Mouse (Mus musculus) neural tube, embryonic 11.5 days (tissue): ENCODE data around the gene Nfatc2. TPM values are rescaled to one million over a fixed set of nuclear protein-coding genes. Genes with fewer than 3 reads are reported as not detected.

Experiments
- ATAC-seq: fragments of 200-750 bp; cut with Nextera tagmentation; 2 replicates; pipeline ENCODE4 v1.8.0; 2017; ENCODE audit warnings: moderate number of reproducible peaks, mild to moderate bottlenecking, moderate TSS enrichment, moderate library complexity; ENCODE audit not compliant: insufficient read depth, low FRiP score, low TSS enrichment
- DNase-seq: peaks from one replicate; pipeline ENCODE4 v3.0.0-alpha.2; 2015; ENCODE audit warnings: low spot score
- H3K27ac ChIP-seq: fragments of 300-500 bp; sonication (generic); 2 replicates; pipeline ENCODE4 v1.5.1; 2014; ENCODE audit warnings: low read depth, mild to moderate bottlenecking, low read length
- H3K27me3 ChIP-seq: fragments of 300-500 bp; sonication (generic); 2 replicates; pipeline ENCODE4 v1.6.1; 2014; ENCODE audit warnings: mild to moderate bottlenecking, low read length, mixed read lengths; ENCODE audit not compliant: control insufficient read depth, insufficient read depth
- H3K36me3 ChIP-seq: fragments of 300-500 bp; sonication (generic); 2 replicates; pipeline ENCODE4 v1.6.1; 2014; ENCODE audit warnings: mild to moderate bottlenecking, low read length, moderate library complexity, mixed read lengths; ENCODE audit not compliant: control insufficient read depth, insufficient read depth
- H3K4me1 ChIP-seq: fragments of 300-500 bp; sonication (generic); 2 replicates; pipeline ENCODE4 v1.6.1; 2014; ENCODE audit warnings: low read length, mixed read lengths; ENCODE audit not compliant: control insufficient read depth, insufficient read depth
- H3K4me2 ChIP-seq: fragments of 300-500 bp; sonication (generic); 2 replicates; pipeline ENCODE4 v1.6.1; 2014; ENCODE audit warnings: low read depth, mild to moderate bottlenecking, moderate library complexity
- H3K4me3 ChIP-seq: fragments of 300-500 bp; sonication (generic); 2 replicates; pipeline ENCODE4 v1.5.1; 2014; ENCODE audit warnings: low read depth, low read length
- H3K9ac ChIP-seq: fragments of 300-500 bp; sonication (generic); 2 replicates; pipeline ENCODE4 v1.6.1; 2014; ENCODE audit warnings: mild to moderate bottlenecking, low read length
- H3K9me3 ChIP-seq: fragments of 300-500 bp; sonication (generic); 2 replicates; pipeline ENCODE4 v1.6.1; 2016; ENCODE audit warnings: low read length; ENCODE audit not compliant: control insufficient read depth
- WGBS: fragments of 180-500 bp; shearing (Covaris S2); extraction: QIAGEN DNeasy Blood & Tissue Kit; methylation state at CpG from one replicate; pipeline ENCODE4 v1.1.7; 2014; 5-methylcytosine and 5-hydroxymethylcytosine counted together
- polyA plus RNA-seq: library from polyadenylated mRNA; unstranded; fragments of >200 nt; fragmentation: Nextera tagmentation; extraction: Ambion mirVana; gene quantifications from 2 replicates; pipeline ENCODE4 v1.2.1, GENCODE M21; 2014

Nfatc2 gene
- polyA plus RNA-seq, 1 experiment from 2014 or later, result 0.93 TPM

- 66% methylated on average over 9 of the region's 9 CpGs for WGBS
These were observed 135.4 kb downstream of the Nfatc2 start for GRCm38 (mm10) chr2:168466066-168466465.

GRCm38 (mm10) chr2:168465646-168466045 lies 135.8 kb downstream of the Nfatc2 start:
- Histone ChIP-seq H3K9ac (no peak overlapping the region), H3K4me1 (no peaks in the 10 kb centered on the region), H3K4me3 (no peak overlapping the region), H3K36me3 (no peaks in the 10 kb centered on the region), H3K9me3 (no peaks in the 10 kb centered on the region), H3K27me3 (no peaks in the 10 kb centered on the region), H3K4me2 (no peak overlapping the region), H3K27ac (no peak overlapping the region)
- 88% methylated on average over 5 of the region's 5 CpGs for WGBS
- DNase-seq (no peak), ATAC-seq (no peak)

More at GRCm38 (mm10) chr2:168466066-168466465, 135.4 kb downstream of the Nfatc2 start:
- H3K4me1 ChIP-seq, result no peaks in the 10 kb centered on the region
- no peak overlapping the region for H3K4me3 ChIP-seq
- H3K36me3 ChIP-seq, result no peaks in the 10 kb centered on the region
- DNase-seq (no peak), ATAC-seq (no peak)
- H3K27me3 ChIP-seq, result no peaks in the 10 kb centered on the region
- H3K9ac ChIP-seq, result no peak overlapping the region
- no peaks in the 10 kb centered on the region for H3K9me3 ChIP-seq
- H3K27ac ChIP-seq, result no peak overlapping the region
- H3K4me2 ChIP-seq, result no peak overlapping the region

DNA sequence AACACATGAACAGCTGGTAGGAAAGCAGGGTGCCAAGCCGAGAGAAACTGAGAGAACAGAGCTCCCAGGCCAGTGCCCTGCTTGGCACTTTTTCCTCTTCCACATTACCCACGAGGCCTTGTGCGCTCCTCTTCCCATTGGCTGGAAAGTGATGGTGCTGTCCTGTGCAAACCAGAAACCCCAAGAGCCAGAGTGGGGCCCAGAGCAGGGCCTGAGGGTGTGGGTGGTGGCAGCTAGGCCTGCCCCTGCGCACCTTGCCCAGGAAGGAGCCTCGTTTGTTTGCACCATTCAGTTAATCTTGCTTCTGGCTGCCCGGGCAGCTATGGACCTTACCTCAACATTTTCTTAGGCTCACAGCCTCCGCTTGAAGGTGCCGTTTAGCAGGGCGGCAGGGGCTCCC lies 139.6 kb downstream of the Nfatc2 start:
- Histone ChIP-seq H3K9ac (no peak overlapping the region), H3K9me3 (no peaks in the 10 kb centered on the region), H3K27me3 (no peaks in the 10 kb centered on the region), H3K4me2 (no peak overlapping the region), H3K4me3 (no peak overlapping the region), H3K27ac (no peak overlapping the region), H3K4me1 (no peaks in the 10 kb centered on the region), H3K36me3 (no peaks in the 10 kb centered on the region)
- DNase-seq, result no peak
- no peak for ATAC-seq
- 73% methylated on average over 9 of the region's 9 CpGs for WGBS

GRCm38 (mm10) chr2:168459627-168460026 lies 141.8 kb downstream of the Nfatc2 start:
- Histone ChIP-seq H3K9ac (no peak overlapping the region), H3K36me3 (no peaks in the 10 kb centered on the region), H3K27ac (no peak overlapping the region), H3K4me1 (no peaks in the 10 kb centered on the region), H3K27me3 (no peaks in the 10 kb centered on the region), H3K4me2 (no peak overlapping the region), H3K9me3 (no peaks in the 10 kb centered on the region), H3K4me3 (no peak overlapping the region)
- ATAC-seq (no peak), DNase-seq (no peak)
- 62% methylated on average over 5 of the region's 5 CpGs for WGBS

GRCm38 (mm10) chr2:168458583-168458982 lies 142.9 kb downstream of the Nfatc2 start:
- ATAC-seq, result no peak
- H3K4me2 ChIP-seq, result no peak overlapping the region
- DNase-seq, result no peak
- no peak overlapping the region for H3K4me3 ChIP-seq
- no peaks in the 10 kb centered on the region for H3K36me3 ChIP-seq
- 80% methylated on average over 9 of the region's 9 CpGs for WGBS
- H3K27ac ChIP-seq, result no peak overlapping the region
- H3K4me1 ChIP-seq, result no peaks in the 10 kb centered on the region
- H3K9me3 ChIP-seq, result no peaks in the 10 kb centered on the region
- no peak overlapping the region for H3K9ac ChIP-seq
- H3K27me3 ChIP-seq, result no peaks in the 10 kb centered on the region

DNA sequence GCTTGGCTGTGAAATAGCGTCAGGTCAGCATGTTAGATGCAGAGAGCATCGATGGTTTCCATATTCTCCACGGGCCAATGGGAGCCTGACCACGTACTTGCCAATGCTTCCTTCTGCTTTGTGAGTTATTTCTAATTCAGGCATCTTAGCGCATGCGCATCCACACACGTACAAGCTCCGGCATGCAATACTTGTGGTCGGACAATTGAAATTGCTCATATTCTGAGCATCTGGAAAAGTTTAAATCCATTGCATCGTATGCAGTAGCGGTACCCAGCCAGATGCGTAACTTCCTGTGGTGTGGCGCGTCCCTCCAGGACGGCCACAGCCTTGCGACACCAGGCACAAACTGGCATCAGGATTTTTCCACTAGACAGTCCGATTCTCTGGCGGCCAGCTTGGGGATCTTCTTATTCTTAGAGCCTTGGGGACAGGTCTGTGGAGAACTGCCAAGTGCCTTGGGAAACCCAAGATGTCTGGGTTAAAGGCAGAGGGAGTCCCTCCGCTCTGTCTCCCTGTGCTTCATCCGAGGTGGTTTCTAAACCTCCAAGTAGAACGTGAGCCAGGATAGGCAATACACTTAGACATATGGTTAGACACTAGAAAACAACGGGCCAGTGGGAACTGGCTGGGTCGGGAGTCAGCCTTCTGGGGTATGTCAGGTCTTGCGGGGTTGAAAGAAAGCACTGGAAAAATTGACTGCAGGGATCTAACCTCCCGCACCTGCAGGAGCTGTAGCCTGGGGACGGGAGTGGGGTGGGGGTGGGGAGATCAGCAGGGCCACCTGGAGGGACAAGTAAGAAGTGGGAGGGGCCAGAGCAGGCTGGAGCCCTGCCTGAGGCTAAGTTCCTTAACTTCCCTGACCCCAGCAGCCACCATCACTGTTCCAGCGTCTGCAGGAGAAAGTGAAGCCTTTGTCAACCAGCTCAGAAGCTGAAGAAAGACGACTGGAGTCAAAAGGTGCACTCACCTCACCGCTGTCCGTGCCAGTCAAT lies 149.4 kb downstream of the Nfatc2 start:
- WGBS, result 60% methylated on average over 30 of the region's 30 CpGs
- Histone ChIP-seq H3K9ac (no peak overlapping the region), H3K27me3 (no peaks in the 10 kb centered on the region), H3K4me1 (0 out of 2 replicates have a peak, but pooled peaks cover 6% of the 10 kb centered on the region), H3K36me3 (no peaks in the 10 kb centered on the region), H3K4me3 (no peak overlapping the region), H3K9me3 (no peaks in the 10 kb centered on the region), H3K4me2 (no peak overlapping the region), H3K27ac (no peak overlapping the region)
- no peak for DNase-seq
- ATAC-seq, result no peak

DNA sequence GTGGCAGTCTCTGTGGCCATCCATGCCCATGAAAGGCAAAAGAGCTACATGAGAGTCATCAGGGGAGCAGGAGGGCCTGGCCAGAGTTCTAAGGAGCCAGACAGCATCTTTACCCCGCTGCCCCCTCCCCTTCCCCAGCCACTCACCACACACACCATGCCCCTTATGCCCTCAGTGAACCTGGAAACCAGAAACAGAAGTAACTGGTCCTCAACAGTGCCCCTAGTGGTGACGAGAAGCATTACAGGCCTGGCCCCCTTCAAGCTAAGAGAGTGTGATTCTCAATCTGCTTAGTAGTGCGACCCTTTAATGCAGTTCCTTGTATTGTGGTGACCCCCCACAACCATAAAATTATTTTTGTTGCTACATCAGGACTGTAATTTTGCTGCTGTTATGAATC lies 150.5 kb downstream of the Nfatc2 start:
- no peak overlapping the region for H3K27ac ChIP-seq

DNA sequence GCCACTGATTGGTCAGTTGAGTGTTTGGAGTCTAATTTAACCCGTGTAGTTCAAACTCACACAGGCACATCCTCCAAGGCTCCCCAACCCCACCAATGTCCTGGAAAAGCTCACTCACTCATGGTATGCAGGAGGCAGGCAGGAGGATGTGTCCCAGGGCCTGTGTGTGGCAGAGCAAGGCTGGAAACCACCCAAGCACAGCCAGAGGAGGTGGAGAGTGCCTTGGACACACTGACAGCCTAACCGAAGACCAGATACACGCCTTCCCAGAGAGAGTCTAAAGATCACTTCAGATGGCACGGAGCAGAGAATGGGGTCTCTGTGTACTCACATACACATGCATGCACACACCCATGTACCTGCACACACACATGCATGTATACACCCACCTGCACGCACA lies 153.4 kb downstream of the Nfatc2 start:
- Histone ChIP-seq H3K9me3 (no peaks in the 10 kb centered on the region), H3K4me3 (no peak overlapping the region), H3K36me3 (no peaks in the 10 kb centered on the region), H3K9ac (no peak overlapping the region), H3K27ac (no peak overlapping the region), H3K27me3 (no peaks in the 10 kb centered on the region), H3K4me1 (0 out of 2 replicates have a peak, but pooled peaks cover 6% of the 10 kb centered on the region), H3K4me2 (no peak overlapping the region)
- ATAC-seq (no peak), DNase-seq (no peak)
- WGBS, result 67% methylated on average over 5 of the region's 5 CpGs

More for the DNA sequence above, 150.5 kb downstream of the Nfatc2 start:
- H3K4me3 ChIP-seq, result no peak overlapping the region
- H3K4me1 ChIP-seq, result 0 out of 2 replicates have a peak, but pooled peaks cover 6% of the 10 kb centered on the region
- H3K36me3 ChIP-seq, result no peaks in the 10 kb centered on the region
- 15% methylated on average over 3 of the region's 3 CpGs for WGBS
- H3K9ac ChIP-seq, result no peak overlapping the region
- H3K27me3 ChIP-seq, result no peaks in the 10 kb centered on the region
- no peak overlapping the region for H3K4me2 ChIP-seq
- H3K9me3 ChIP-seq, result no peaks in the 10 kb centered on the region
- ATAC-seq (no peak), DNase-seq (peak; percentile 52)

GRCm38 (mm10) chr2:168447601-168448000 lies 153.9 kb downstream of the Nfatc2 start:
- no peaks in the 10 kb centered on the region for H3K36me3 ChIP-seq
- H3K4me2 ChIP-seq, result no peak overlapping the region
- H3K4me1 ChIP-seq, result 0 out of 2 replicates have a peak, but pooled peaks cover 6% of the 10 kb centered on the region
- H3K9ac ChIP-seq, result no peak overlapping the region
- 23% methylated on average over 4 of the region's 4 CpGs for WGBS
- no peaks in the 10 kb centered on the region for H3K27me3 ChIP-seq
- H3K4me3 ChIP-seq, result no peak overlapping the region
- DNase-seq (peak; percentile 35), ATAC-seq (no peak; the same call in 1 of the 2 replicates)
- no peaks in the 10 kb centered on the region for H3K9me3 ChIP-seq
- H3K27ac ChIP-seq, result no peak overlapping the region
